Mouse (Mus musculus) CH12.LX (cell line): ENCODE data around the gene Sel1l. TPM values are rescaled to one million over a fixed set of nuclear protein-coding genes. Genes with fewer than 3 reads are reported as not detected.
"Not testable (repeated sequence)": the region's sequence is repeated elsewhere in the genome, so short reads cannot be mapped to it uniquely, and the experiment has no call there.

ENCODE experiments used
- DNase-seq: peaks from one replicate; pipeline ENCODE4 v3.0.0-alpha.2; 2013; ENCODE audit errors: extremely low read depth
- H3K27ac ChIP-seq: 2 replicates; pipeline ENCODE4 v1.5.1; 2012; ENCODE audit warnings: low read depth, mild to moderate bottlenecking, control low read depth, moderate library complexity; ENCODE audit not compliant: insufficient read depth
- H3K27me3 ChIP-seq: replicated peaks from 2 replicates; pipeline ENCODE3; 2012; ENCODE audit warnings: inconsistent platforms
- H3K36me3 ChIP-seq, 2 experiments: replicated peaks in 1 of 2; 2 replicates each; pipeline versions ENCODE3 to v1.6.1; 2012; ENCODE audit warnings: inconsistent platforms in 1 of 2, low read length in 1 of 2, mild to moderate bottlenecking in 1 of 2, mixed read lengths in 1 of 2, moderate library complexity in 1 of 2; ENCODE audit not compliant: control insufficient read depth in 1 of 2, insufficient read depth in 1 of 2
- H3K4me1 ChIP-seq, 2 experiments: 2 replicates each; pipeline ENCODE4 v1.6.1; 2012; ENCODE audit warnings: inconsistent platforms in 1 of 2, moderate library complexity in 1 of 2; ENCODE audit not compliant: insufficient read depth in 2 of 2, control insufficient read depth in 1 of 2
- H3K4me2 ChIP-seq: 2 replicates; pipeline ENCODE4 v1.6.1; 2012; ENCODE audit warnings: low read depth, mild to moderate bottlenecking, control low read depth; ENCODE audit not compliant: poor library complexity, insufficient read depth, severe bottlenecking
- H3K4me3 ChIP-seq, 3 experiments: fragments of 150-350 bp in 1 of 3; sonication (generic) in 1 of 3; replicated peaks in 1 of 3; 2 replicates each; pipeline versions ENCODE3 to v1.5.1; 2011 to 2012; ENCODE audit warnings: low read depth in 2 of 3, low read length in 2 of 3, mild to moderate bottlenecking in 2 of 3, moderate library complexity in 2 of 3, control low read depth in 1 of 3, improper control_type of control experiment in 1 of 3, inconsistent platforms in 1 of 3, mixed read lengths in 1 of 3; ENCODE audit not compliant: poor library complexity in 1 of 3
- H3K79me2 ChIP-seq: replicated peaks from 2 replicates; pipeline ENCODE4 v1.6.1; 2012; ENCODE audit warnings: mild to moderate bottlenecking, moderate library complexity; ENCODE audit not compliant: control insufficient read depth, poor library complexity, insufficient read depth, severe bottlenecking; ENCODE audit errors: extremely low read depth
- H3K9ac ChIP-seq: 2 replicates; pipeline ENCODE4 v1.6.1; 2012; ENCODE audit warnings: low read depth, mild to moderate bottlenecking, control low read depth, moderate library complexity; ENCODE audit not compliant: insufficient read depth
- H3K9me3 ChIP-seq: replicated peaks from 2 replicates; pipeline ENCODE3; 2012; ENCODE audit warnings: low read length, inconsistent platforms, mixed read lengths
- BHLHE40 ChIP-seq: IDR thresholded peaks from 2 replicates; pipeline ENCODE4 v1.6.1; 2011; ENCODE audit warnings: mild to moderate bottlenecking, low read depth, low read length, improper control_type of control experiment
- CHD2 ChIP-seq: IDR thresholded peaks from 2 replicates; pipeline ENCODE4 v1.6.1; 2011; ENCODE audit warnings: low read length, improper control_type of control experiment
- CTCF ChIP-seq, 2 experiments: IDR thresholded peaks in 1 of 2; conservative IDR thresholded peaks in 1 of 2; 2 replicates each; pipeline ENCODE4 v1.5.1; 2011 to 2012; ENCODE audit warnings: low read depth in 2 of 2, low read length in 2 of 2, improper control_type of control experiment in 1 of 2, inconsistent platforms in 1 of 2, mild to moderate bottlenecking in 1 of 2, moderate library complexity in 1 of 2
- ELF1 ChIP-seq: IDR thresholded peaks from 2 replicates; pipeline ENCODE4 v1.6.1; 2014; ENCODE audit warnings: low read depth, mild to moderate bottlenecking, inconsistent platforms, low read length, improper control_type of control experiment
- JUND ChIP-seq: conservative IDR thresholded peaks from 2 replicates; pipeline ENCODE4 v1.6.1; 2011; ENCODE audit warnings: low read depth, low read length, improper control_type of control experiment
- KAT2A ChIP-seq: IDR thresholded peaks from 2 replicates; pipeline ENCODE4 v1.6.1; 2012; ENCODE audit warnings: low read length, improper control_type of control experiment, inconsistent platforms; ENCODE audit not compliant: insufficient replicate concordance
- MAZ ChIP-seq: IDR thresholded peaks from 2 replicates; pipeline ENCODE4 v1.6.1; 2012; ENCODE audit warnings: low read depth, mild to moderate bottlenecking, inconsistent platforms, low read length, improper control_type of control experiment, moderate library complexity
- MXI1 ChIP-seq: IDR thresholded peaks from 2 replicates; pipeline ENCODE4 v1.6.1; 2011; ENCODE audit warnings: mild to moderate bottlenecking, low read depth, low read length, improper control_type of control experiment
- NELFE ChIP-seq: IDR thresholded peaks from 2 replicates; pipeline ENCODE4 v1.6.1; 2011; ENCODE audit warnings: low read depth, low read length, improper control_type of control experiment
- NRF1 ChIP-seq: IDR thresholded peaks from 2 replicates; pipeline ENCODE4 v1.6.1; 2014; ENCODE audit warnings: low read depth, mild to moderate bottlenecking, inconsistent platforms, low read length, improper control_type of control experiment, moderate library complexity
- PAX5 ChIP-seq: IDR thresholded peaks from 2 replicates; pipeline ENCODE4 v1.6.1; 2012; ENCODE audit warnings: low read length, inconsistent platforms, mixed read lengths
- POLR2A ChIP-seq: IDR thresholded peaks from 2 replicates; pipeline ENCODE4 v1.6.1; 2011; ENCODE audit warnings: low read depth, mild to moderate bottlenecking, improper control_type of control experiment, low read length
- POLR2AphosphoS2 ChIP-seq: IDR thresholded peaks from 2 replicates; pipeline ENCODE4 v1.6.1; 2011; ENCODE audit warnings: low read depth, low read length, improper control_type of control experiment
- SMC3 ChIP-seq: IDR thresholded peaks from 2 replicates; pipeline ENCODE4 v1.6.1; 2011; ENCODE audit warnings: low read depth, low read length, improper control_type of control experiment
- TBP ChIP-seq: conservative IDR thresholded peaks from 2 replicates; pipeline ENCODE4 v1.6.1; 2011; ENCODE audit warnings: low read depth, low read length, improper control_type of control experiment
- TCF12 ChIP-seq: IDR thresholded peaks from 2 replicates; pipeline ENCODE4 v1.6.1; 2014; ENCODE audit warnings: low read depth, mild to moderate bottlenecking, inconsistent platforms, low read length, improper control_type of control experiment
- UBTF ChIP-seq: IDR thresholded peaks from 2 replicates; pipeline ENCODE4 v1.6.1; 2012; ENCODE audit warnings: low read depth, mild to moderate bottlenecking, inconsistent platforms, low read length, improper control_type of control experiment, moderate library complexity
- USF1 ChIP-seq: IDR thresholded peaks from 2 replicates; pipeline ENCODE4 v1.6.1; 2014; ENCODE audit warnings: low read depth, mild to moderate bottlenecking, inconsistent platforms, low read length, improper control_type of control experiment
- ZC3H11A ChIP-seq: IDR thresholded peaks from 2 replicates; pipeline ENCODE4 v1.6.1; 2012; ENCODE audit warnings: low read depth, mild to moderate bottlenecking, inconsistent platforms, low read length, improper control_type of control experiment
- ZKSCAN1 ChIP-seq: IDR thresholded peaks from 2 replicates; pipeline ENCODE4 v1.6.1; 2012; ENCODE audit warnings: low read depth, inconsistent platforms, low read length, improper control_type of control experiment, borderline replicate concordance
- ZNF384 ChIP-seq: IDR thresholded peaks from 2 replicates; pipeline ENCODE4 v1.6.1; 2012; ENCODE audit warnings: low read depth, low read length, improper control_type of control experiment, inconsistent platforms
- dilution Hi-C: fragments of 300-500 bp; cut with MboI; formaldehyde crosslinking; loops from 2 replicates; pipeline ENCODE4 v1.14.3; 2020; ENCODE audit warnings: low sequenced_read_pairs; ENCODE audit not compliant: extremely low pct_unique_long_range_greater_than_20kb, extremely low pct_ligation_motif_present
- in situ Hi-C: fragments of 300-500 bp; cut with MboI; formaldehyde crosslinking; loops from 3 replicates; pipeline ENCODE4 v1.14.3; 2019; ENCODE audit warnings: low sequenced_read_pairs, low pct_ligation_motif_present, low pct_unique_long_range_greater_than_20kb, mixed read lengths
- polyA plus RNA-seq: library from polyadenylated mRNA; unstranded; fragments of >175 nt; gene quantifications from 2 replicates; pipeline ENCODE4 v1.2.1, GENCODE M21; 2012; ENCODE audit warnings: low read depth; ENCODE audit not compliant: insufficient read length
- total RNA-seq, 2 experiments: library from RNA; depleted of rRNA; stranded (reverse); fragments of 300-350 nt in 1 of 2; fragments of >200 nt in 1 of 2; gene quantifications; 2 replicates each; pipeline ENCODE4 v1.2.3; 2012 to 2014

The Sel1l gene
- total and polyA plus RNA-seq, 3 experiments: 46.6 to 155 (median 84.7) TPM

- H3K27me3 ChIP-seq, DNase-seq, dilution Hi-C loops: not testable (repeated sequence)
Measured at GRCm38 (mm10) chr12:91788446-91788845, 60.5 kb downstream of the Sel1l start.

GRCm38 (mm10) chr12:91787959-91788437 is 61.0 kb downstream of the Sel1l start, which contains the start of gene Ston2:
Gene Ston2 (minus strand): TSS chr12:91788387.
- no peaks in the 10 kb centered on the region for H3K9me3 ChIP-seq
- TF ChIP-seq NELFE: no peak
- no peak for TF ChIP-seq CTCF (conservative IDR thresholded peaks at IDR 0.05 in 1 of 2, IDR thresholded peaks at IDR 0.05 in 1 of 2; ENCODE audit: low read depth in 2 of 2, low read length in 2 of 2)
- TF ChIP-seq TCF12: no peak
- no peak for TF ChIP-seq ELF1
- TF ChIP-seq POLR2A: no peak
- no peak for TF ChIP-seq MXI1
- no peak for TF ChIP-seq KAT2A
- no peak within 1 kb of the TSS for H3K9ac ChIP-seq
- H3K79me2 ChIP-seq: no peaks in the 10 kb centered on the region
- peaks cover 0 to 8% of the 10 kb centered on the region in 2 experiments; a peak in 2 of 4 replicates for H3K4me1 ChIP-seq
- in situ Hi-C loops (loop anchor here (5.0 to 25.0 kb wide), 2 partner anchors 141 to 376 kb away; no protein-coding TSS in a partner anchor), dilution Hi-C loops (no loop called here)
- peaks cover 3% of the 10 kb centered on the region for H3K27me3 ChIP-seq
- H3K27ac ChIP-seq: no peak within 1 kb of the TSS
- H3K4me2 ChIP-seq: no peak within 1 kb of the TSS
- no peak within 1 kb of the TSS for H3K4me3 ChIP-seq
- H3K36me3 ChIP-seq: no peaks in the 10 kb centered on the region
- no peak for DNase-seq

More at GRCm38 (mm10) chr12:91788446-91788845, 60.5 kb downstream of the Sel1l start:
- H3K9ac ChIP-seq, H3K79me2 ChIP-seq, H3K4me2 ChIP-seq, H3K27ac ChIP-seq, H3K9me3 ChIP-seq, H3K4me1 ChIP-seq, H3K36me3 ChIP-seq, H3K4me3 ChIP-seq: not testable (repeated sequence)
- in situ Hi-C loops: loop anchor here (5.0 to 25.0 kb wide), 2 partner anchors 141 to 376 kb away; no protein-coding TSS in a partner anchor
- TF ChIP-seq SMC3 (peak; percentile 6; the same call in 1 of the 2 replicates), CTCF (conservative IDR thresholded peaks at IDR 0.05 in 1 of 2, IDR thresholded peaks at IDR 0.05 in 1 of 2; ENCODE audit: low read depth in 2 of 2, low read length in 2 of 2) (peak in 1 of 2 experiments; percentile 46; a peak in 2 of 4 replicates)

- Histone ChIP-seq H3K4me3 (no peak overlapping the region), H3K4me2 (no peak overlapping the region), H3K9me3 (no peaks in the 10 kb centered on the region), H3K9ac (no peak overlapping the region), H3K4me1 (no peaks in the 10 kb centered on the region), H3K27me3 (peaks cover 3% of the 10 kb centered on the region), H3K27ac (no peak overlapping the region), H3K79me2 (no peaks in the 10 kb centered on the region), H3K36me3 (no peaks in the 10 kb centered on the region)
- dilution Hi-C loops (no loop called here), in situ Hi-C loops (loop anchor here (5.0 to 25.0 kb wide), 2 partner anchors 139 to 374 kb away; no protein-coding TSS in a partner anchor)
- TF ChIP-seq ZKSCAN1 (no peak), TBP (no peak), NRF1 (no peak), UBTF (no peak), TCF12 (no peak), MAZ (no peak), JUND (no peak), NELFE (no peak), BHLHE40 (no peak), ZNF384 (no peak), PAX5 (no peak), ZC3H11A (no peak), POLR2AphosphoS2 (no peak), USF1 (no peak), CHD2 (no peak)
- no peak for DNase-seq
Measured at GRCm38 (mm10) chr12:91786355-91786754, 62.6 kb downstream of the Sel1l start.
